Mouse (Mus musculus) forebrain, embryonic 12.5 days (tissue): ENCODE results near the gene Brip1. TPM values are rescaled to one million over a fixed set of nuclear protein-coding genes. Genes with fewer than 3 reads are reported as not detected.

Experiments
- ATAC-seq: fragments of 200-750 bp; cut with Nextera tagmentation; 2 replicates; pipeline ENCODE4 v1.8.0; 2017; ENCODE audit warnings: moderate TSS enrichment; ENCODE audit not compliant: low FRiP score
- H3K27ac ChIP-seq: fragments of 300-500 bp; sonication (generic); 2 replicates; pipeline ENCODE4 v1.5.1; 2016; ENCODE audit warnings: mild to moderate bottlenecking
- H3K27me3 ChIP-seq: fragments of 300-500 bp; sonication (generic); 2 replicates; pipeline ENCODE4 v1.6.1; 2016; ENCODE audit warnings: mild to moderate bottlenecking
- H3K36me3 ChIP-seq: fragments of 300-500 bp; sonication (generic); replicated peaks from 2 replicates; pipeline ENCODE4 v1.6.1; 2016; ENCODE audit warnings: mild to moderate bottlenecking
- H3K4me1 ChIP-seq: fragments of 300-500 bp; sonication (generic); 2 replicates; pipeline ENCODE4 v1.6.1; 2016
- H3K4me2 ChIP-seq: fragments of 300-500 bp; sonication (generic); 2 replicates; pipeline ENCODE4 v1.6.1; 2016; ENCODE audit warnings: mild to moderate bottlenecking, moderate library complexity
- H3K4me3 ChIP-seq: fragments of 300-500 bp; sonication (generic); replicated peaks from 2 replicates; pipeline ENCODE4 v1.5.1; 2016; ENCODE audit warnings: mild to moderate bottlenecking
- H3K9ac ChIP-seq: fragments of 300-500 bp; sonication (generic); 2 replicates; pipeline ENCODE4 v1.6.1; 2016; ENCODE audit warnings: mild to moderate bottlenecking
- H3K9me3 ChIP-seq: fragments of 300-500 bp; sonication (generic); 2 replicates; pipeline ENCODE4 v1.6.1; 2016
- WGBS: fragments of 180-500 bp; shearing (Covaris S2); methylation state at CpG from one replicate; pipeline ENCODE4 v1.1.7; 2016; 5-methylcytosine and 5-hydroxymethylcytosine counted together
- polyA plus RNA-seq: library from polyadenylated mRNA; unstranded; fragments of >200 nt; fragmentation: Nextera tagmentation; extraction: Ambion mirVana; gene quantifications from 2 replicates; pipeline ENCODE4 v1.2.1, GENCODE M21; 2016

The Brip1 gene
- polyA plus RNA-seq, 1 experiment from 2014 or later = 9.3 TPM

DNA sequence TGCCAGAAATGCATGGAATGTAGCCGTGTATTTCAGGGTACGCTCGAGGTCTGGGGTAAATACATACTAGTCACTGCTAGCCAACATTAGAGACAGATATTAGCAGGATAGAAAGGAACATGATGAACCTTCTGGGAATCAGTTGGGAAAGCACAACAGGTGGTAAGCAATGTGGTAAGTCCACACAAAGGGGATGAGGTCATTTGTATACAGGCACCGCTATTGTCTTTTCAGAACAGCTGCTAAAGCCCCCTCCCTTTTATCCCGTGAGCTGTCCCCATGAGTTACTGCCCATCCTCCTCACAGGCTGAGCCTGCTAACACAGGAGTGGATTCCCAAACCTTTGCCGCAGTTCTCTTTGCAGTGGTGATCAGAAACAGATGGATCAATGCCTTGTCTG lies 149.6 kb downstream of the Brip1 start:
- Histone ChIP-seq H3K4me1 (peaks cover 7% of the 10 kb centered on the region), H3K4me2 (no peak overlapping the region), H3K9me3 (no peaks in the 10 kb centered on the region), H3K27me3 (no peaks in the 10 kb centered on the region), H3K36me3 (no peaks in the 10 kb centered on the region), H3K4me3 (no peak overlapping the region), H3K27ac (no peak overlapping the region), H3K9ac (no peak overlapping the region)
- WGBS = 15% methylated on average over 6 of the region's 6 CpGs
- no peak for ATAC-seq

DNA sequence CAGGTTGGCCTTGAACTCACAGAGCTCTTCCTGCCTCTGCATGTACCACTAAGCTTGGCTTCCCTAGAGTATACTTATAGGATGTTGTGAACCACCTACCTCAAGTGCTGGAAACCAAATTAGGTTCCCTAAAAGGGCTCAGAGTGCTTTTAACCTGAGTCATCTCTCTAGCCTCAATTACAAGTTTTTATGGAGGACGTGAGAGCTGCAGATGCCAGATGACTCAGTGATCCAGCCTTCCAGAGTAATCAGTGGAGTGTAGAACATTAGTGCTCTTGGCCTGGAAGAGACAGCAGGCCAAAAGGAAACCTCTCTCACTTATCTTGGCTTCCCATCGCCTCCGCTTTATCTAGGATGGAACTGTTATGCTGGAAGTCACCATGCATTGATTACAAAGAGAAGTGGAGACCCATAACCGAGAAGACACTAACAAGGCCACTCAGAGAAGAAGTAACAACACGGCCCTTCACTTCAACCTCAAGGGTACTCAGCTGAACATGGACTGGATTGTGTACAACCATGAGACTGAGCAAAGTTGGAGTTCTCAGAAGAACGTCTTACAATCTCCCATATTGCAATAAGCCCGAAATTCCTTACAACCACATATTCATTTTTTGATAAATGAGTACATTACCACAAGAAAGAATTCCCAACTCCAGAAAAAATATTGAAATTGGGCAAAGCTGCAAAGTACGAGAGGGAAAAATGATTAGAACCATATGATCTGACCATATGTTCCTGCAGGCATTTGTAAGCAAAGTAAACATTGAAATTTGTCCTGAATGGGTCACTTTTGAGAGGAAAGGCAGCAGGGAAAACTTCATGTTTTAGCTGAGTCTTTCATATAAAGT lies 150.3 kb downstream of the Brip1 start:
- no peak overlapping the region for H3K4me3 ChIP-seq
- H3K9me3 ChIP-seq = no peaks in the 10 kb centered on the region
- no peak overlapping the region for H3K27ac ChIP-seq
- H3K4me2 ChIP-seq = no peak overlapping the region
- H3K4me1 ChIP-seq = peaks cover 7% of the 10 kb centered on the region
- no peak overlapping the region for H3K9ac ChIP-seq
- 82% methylated on average over 8 of the region's 8 CpGs for WGBS
- H3K36me3 ChIP-seq = no peaks in the 10 kb centered on the region
- H3K27me3 ChIP-seq = no peaks in the 10 kb centered on the region
- ATAC-seq = no peak

DNA sequence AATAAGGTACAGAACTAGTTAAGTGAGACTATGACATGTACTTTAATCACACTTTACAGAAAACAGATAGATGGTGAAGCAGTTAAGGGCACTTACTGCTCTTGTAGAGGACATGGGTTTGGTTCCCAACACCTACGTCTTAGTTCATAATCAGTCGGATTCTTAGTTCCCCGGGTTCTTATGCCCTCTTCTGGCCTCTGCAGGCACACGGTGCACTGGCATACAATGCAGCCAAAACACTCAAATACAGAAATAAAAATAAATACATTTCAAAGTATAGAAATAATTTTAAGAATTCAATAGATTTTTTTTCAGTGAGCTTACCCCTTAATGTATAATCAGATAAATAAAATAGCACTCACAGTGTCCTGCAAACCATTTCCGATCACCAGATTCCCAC lies 161.0 kb downstream of the Brip1 start:
- peaks cover 8% of the 10 kb centered on the region; the same call in 1 of the 2 replicates for H3K4me1 ChIP-seq
- no peak overlapping the region for H3K9ac ChIP-seq
- no peak for ATAC-seq
- H3K9me3 ChIP-seq = no peaks in the 10 kb centered on the region
- no peaks in the 10 kb centered on the region for H3K36me3 ChIP-seq
- H3K4me3 ChIP-seq = no peak overlapping the region
- H3K4me2 ChIP-seq = 0 out of 2 replicates have a peak overlapping the region, but pooled peaks have one; percentile 27
- 70% methylated on average over 5 of the region's 5 CpGs for WGBS
- H3K27me3 ChIP-seq = peaks cover 7% of the 10 kb centered on the region; the same call in 1 of the 2 replicates
- H3K27ac ChIP-seq = peak overlapping the region; percentile 79

DNA sequence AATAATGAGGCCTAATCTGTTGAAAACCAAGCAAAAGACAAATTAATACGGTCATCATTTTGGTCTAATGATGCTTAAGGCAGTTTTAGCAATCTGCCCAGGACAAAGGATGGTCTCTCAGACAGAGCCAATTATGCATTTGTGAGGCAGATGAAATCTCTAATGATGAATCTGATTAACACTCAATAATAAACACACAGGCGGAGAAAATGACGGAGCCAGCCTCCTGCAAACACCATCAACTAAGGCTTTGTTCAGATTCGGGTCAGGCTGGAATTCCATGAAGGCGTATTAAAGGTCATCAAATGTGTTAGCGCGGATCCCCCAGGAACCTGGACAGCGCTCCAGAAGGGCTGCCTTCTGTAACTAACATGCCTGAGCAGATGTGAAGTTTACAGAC lies 161.6 kb downstream of the Brip1 start:
- Histone ChIP-seq H3K27ac (peak overlapping the region; percentile 79), H3K9ac (no peak overlapping the region), H3K4me2 (peak overlapping the region; percentile 27), H3K4me1 (peaks cover 8% of the 10 kb centered on the region; the same call in 1 of the 2 replicates), H3K9me3 (no peaks in the 10 kb centered on the region), H3K27me3 (peaks cover 7% of the 10 kb centered on the region; the same call in 1 of the 2 replicates), H3K4me3 (no peak overlapping the region), H3K36me3 (no peaks in the 10 kb centered on the region)
- 21% methylated on average over 8 of the region's 8 CpGs for WGBS
- ATAC-seq = peak; percentile 75

DNA sequence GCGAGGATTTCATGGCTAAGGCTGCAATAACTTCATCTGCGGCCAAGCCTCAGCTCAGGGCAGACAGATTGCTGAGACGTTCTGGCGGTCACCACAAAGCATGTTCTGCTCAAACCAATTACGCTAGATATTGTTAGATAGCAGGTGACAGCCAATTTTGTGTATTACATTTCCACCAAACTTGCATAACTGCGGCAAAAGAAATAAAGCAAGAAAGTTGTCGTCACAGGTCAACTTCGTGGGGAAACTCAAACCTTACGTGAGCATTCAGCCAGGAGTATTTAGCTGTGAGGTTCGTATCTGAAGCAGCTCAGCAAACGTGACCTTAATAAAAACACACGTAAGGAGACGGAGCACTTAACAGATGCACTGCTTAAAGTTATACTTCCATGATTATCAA lies 162.3 kb downstream of the Brip1 start:
- Histone ChIP-seq H3K4me1 (peaks cover 8% of the 10 kb centered on the region; the same call in 1 of the 2 replicates), H3K4me2 (no peak overlapping the region), H3K36me3 (no peaks in the 10 kb centered on the region), H3K27ac (peak overlapping the region; percentile 79), H3K27me3 (peaks cover 7% of the 10 kb centered on the region; the same call in 1 of the 2 replicates), H3K9me3 (no peaks in the 10 kb centered on the region), H3K9ac (no peak overlapping the region), H3K4me3 (no peak overlapping the region)
- 71% methylated on average over 13 of the region's 13 CpGs for WGBS
- ATAC-seq = no peak

DNA sequence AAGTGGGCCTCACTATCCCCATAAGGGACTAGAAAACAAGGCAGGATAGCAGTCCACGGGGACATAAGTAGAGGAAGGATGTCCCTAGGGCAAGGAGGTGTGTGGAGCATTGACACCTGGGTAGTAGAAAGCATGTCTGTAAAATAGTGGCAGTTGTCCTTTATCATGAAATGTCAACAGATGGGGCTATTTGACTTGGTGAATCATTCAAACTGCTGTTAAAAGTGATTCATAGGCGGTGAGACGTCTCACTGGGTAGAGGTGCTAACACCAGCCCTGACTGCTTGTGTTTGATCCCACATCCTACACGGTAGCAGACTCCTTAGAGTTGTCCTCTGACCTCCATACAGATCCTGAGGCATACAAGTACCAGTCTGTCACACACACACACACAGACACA lies 168.1 kb downstream of the Brip1 start:
- WGBS = 75% methylated on average over 4 of the region's 4 CpGs
- ATAC-seq = no peak
- H3K9ac ChIP-seq = no peak overlapping the region

DNA sequence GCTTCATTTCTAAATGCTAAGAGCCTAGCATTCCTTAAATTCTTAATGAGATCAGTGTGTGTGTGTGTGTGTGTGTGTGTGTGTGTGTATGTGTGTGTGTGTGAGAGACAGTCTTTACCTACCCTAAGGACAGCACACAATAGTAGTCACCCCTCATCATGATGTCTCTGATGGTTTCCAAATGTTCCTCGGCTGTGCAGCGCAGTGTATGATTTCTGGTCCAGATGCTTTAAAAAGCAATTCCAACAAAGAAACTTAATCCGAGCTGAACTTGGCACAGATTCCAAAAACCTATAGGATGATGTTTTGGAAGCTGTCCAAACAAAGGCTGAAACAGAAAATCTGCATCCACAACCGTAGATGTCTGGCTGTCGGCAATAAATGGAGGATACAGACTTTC lies 173.0 kb downstream of the Brip1 start:
- no peaks in the 10 kb centered on the region for H3K9me3 ChIP-seq
- ATAC-seq = no peak
- no peak overlapping the region for H3K4me2 ChIP-seq
- H3K4me3 ChIP-seq = no peak overlapping the region
- no peak overlapping the region for H3K27ac ChIP-seq
- H3K9ac ChIP-seq = no peak overlapping the region
- WGBS = 42% methylated on average over 5 of the region's 5 CpGs
- H3K36me3 ChIP-seq = no peaks in the 10 kb centered on the region
- peaks cover 13% of the 10 kb centered on the region; the same call in 1 of the 2 replicates for H3K4me1 ChIP-seq
- 0 out of 2 replicates have a peak, but pooled peaks cover 6% of the 10 kb centered on the region for H3K27me3 ChIP-seq

More for the DNA sequence above, 168.1 kb downstream of the Brip1 start:
- H3K4me2 ChIP-seq = no peak overlapping the region
- H3K27ac ChIP-seq = no peak overlapping the region
- H3K4me1 ChIP-seq = no peaks in the 10 kb centered on the region
- peaks cover 13% of the 10 kb centered on the region; the same call in 1 of the 2 replicates for H3K27me3 ChIP-seq
- no peaks in the 10 kb centered on the region for H3K9me3 ChIP-seq
- H3K36me3 ChIP-seq = no peaks in the 10 kb centered on the region
- no peak overlapping the region for H3K4me3 ChIP-seq

DNA sequence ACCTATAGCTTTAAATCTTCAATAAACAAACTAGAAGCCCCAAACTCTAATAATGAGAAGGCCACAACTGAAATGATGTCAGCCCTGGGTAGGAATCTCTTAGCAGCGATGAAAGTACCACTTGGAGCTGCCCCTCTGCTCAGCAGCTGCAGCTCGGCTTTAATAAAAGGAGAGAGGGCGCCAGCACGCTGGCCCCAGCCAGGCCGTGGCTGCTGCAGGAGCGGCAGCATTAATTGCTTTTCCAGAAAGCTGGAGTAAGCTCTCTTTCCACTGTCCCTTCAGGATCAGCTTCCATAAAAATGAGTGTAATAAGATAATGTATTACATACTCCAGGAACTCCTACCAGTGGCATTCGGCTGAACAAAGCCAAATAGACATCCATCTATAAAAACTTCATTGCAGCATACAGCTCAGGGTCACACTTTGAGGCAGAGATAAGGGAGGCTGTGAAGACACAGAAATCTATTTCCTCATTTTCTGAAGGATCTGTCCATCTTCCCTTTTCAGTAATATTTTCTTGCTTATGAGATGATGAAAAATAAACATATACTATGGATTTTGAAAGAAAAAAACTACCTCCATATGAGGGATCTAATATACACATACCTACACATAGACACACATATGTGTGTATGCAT lies 174.3 kb downstream of the Brip1 start:
- Histone ChIP-seq H3K27me3 (no peaks in the 10 kb centered on the region), H3K4me3 (no peak overlapping the region), H3K36me3 (no peaks in the 10 kb centered on the region), H3K9me3 (no peaks in the 10 kb centered on the region), H3K4me2 (no peak overlapping the region), H3K27ac (no peak overlapping the region), H3K9ac (no peak overlapping the region), H3K4me1 (peaks cover 13% of the 10 kb centered on the region; the same call in 1 of the 2 replicates)
- no peak for ATAC-seq
- WGBS = 14% methylated on average over 7 of the region's 7 CpGs

DNA sequence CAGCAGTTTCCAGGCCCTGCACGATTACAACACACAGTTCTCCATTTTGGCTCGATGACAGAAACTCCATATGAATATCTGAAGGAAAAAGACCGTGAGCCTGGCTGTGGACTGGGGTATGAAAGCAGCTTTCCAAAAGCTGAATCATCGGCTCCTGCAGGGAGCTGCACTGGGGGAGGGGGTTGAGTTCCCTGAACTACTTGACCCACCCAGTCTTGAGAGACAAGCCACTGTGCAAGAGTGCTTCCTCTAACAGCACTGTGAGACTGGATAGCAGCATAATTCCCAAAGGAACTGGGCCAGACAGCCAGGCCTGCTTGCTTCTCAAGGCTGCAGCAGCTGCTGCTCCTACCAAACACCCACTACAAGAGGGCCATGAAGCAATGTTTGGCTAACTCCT lies 178.6 kb downstream of the Brip1 start:
- Histone ChIP-seq H3K36me3 (no peaks in the 10 kb centered on the region), H3K4me3 (no peak overlapping the region), H3K27me3 (0 out of 2 replicates have a peak, but pooled peaks cover 3% of the 10 kb centered on the region), H3K27ac (no peak overlapping the region), H3K4me1 (peaks cover 13% of the 10 kb centered on the region; the same call in 1 of the 2 replicates), H3K9me3 (no peaks in the 10 kb centered on the region), H3K4me2 (no peak overlapping the region), H3K9ac (no peak overlapping the region)
- no peak for ATAC-seq
- 74% methylated on average over 4 of the region's 4 CpGs for WGBS

DNA sequence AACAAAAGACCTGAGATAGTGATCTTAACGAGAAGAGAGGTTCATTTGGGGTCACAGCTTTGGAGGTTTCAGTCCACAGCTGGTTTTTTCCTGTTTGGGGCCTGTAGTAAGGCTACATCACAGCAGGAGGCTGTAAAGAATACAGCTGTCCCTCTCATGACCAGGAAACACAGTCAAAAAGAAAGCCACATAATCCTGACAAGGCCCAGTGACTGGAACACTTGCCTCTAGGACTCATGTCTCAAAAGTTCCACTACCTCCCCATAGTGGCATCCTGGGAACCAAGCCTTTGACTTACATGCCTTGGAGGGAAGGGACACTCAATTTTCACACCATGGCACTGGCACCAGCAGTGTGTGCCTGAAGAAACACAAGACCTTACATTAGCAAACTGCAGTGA lies 181.0 kb downstream of the Brip1 start:
- WGBS = 50% methylated on average over 1 of the region's 1 CpGs
- Histone ChIP-seq H3K27me3 (0 out of 2 replicates have a peak, but pooled peaks cover 3% of the 10 kb centered on the region), H3K4me3 (no peak overlapping the region), H3K36me3 (no peaks in the 10 kb centered on the region), H3K9ac (no peak overlapping the region), H3K9me3 (no peaks in the 10 kb centered on the region), H3K27ac (no peak overlapping the region), H3K4me1 (peaks cover 1% of the 10 kb centered on the region; the same call in 1 of the 2 replicates), H3K4me2 (no peak overlapping the region)
- no peak for ATAC-seq

DNA sequence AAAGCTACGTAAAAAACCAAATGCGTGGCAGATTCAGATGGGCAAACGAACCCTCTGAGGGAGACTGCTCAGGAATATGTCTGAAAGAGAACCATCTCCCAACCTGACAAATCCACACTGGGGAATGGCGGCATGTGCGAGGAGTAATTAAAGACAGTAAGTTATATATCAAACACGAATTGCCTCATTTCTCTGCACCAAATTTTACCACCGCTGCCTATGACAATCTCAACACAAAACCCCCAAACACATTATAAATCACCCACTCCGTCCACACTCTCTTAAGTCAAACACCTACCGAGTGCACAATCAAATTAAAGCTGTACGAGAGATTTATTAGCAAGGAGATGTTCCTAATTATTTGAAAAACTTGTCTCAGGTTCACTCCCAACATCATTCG lies 184.8 kb downstream of the Brip1 start:
- 91% methylated on average over 11 of the region's 11 CpGs for WGBS
- Histone ChIP-seq H3K4me1 (no peaks in the 10 kb centered on the region), H3K4me2 (no peak overlapping the region), H3K9ac (no peak overlapping the region), H3K27me3 (0 out of 2 replicates have a peak, but pooled peaks cover 2% of the 10 kb centered on the region), H3K27ac (no peak overlapping the region), H3K36me3 (no peaks in the 10 kb centered on the region), H3K4me3 (no peak overlapping the region), H3K9me3 (no peaks in the 10 kb centered on the region)
- no peak for ATAC-seq

DNA sequence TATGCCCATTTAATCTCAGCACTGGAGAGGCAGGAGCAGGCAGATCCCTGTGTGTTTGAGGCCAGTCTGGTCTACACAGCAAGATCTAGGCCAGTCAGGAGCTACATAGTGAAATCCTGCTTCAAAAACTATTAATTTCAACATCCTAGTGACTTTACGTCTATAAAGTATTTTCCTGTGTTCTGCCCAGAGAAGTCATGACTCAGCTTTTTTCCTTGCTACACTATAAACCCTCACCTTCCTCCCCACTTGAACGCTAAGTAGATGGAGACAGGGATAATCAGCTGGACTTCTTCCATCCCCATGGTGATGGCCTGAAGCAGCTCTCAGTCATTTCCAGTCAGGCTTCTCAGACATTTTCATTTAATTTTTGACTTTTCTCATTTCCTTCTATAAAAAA lies 187.9 kb downstream of the Brip1 start:
- no peak for ATAC-seq
- no peak overlapping the region for H3K9ac ChIP-seq
- no peak overlapping the region for H3K4me3 ChIP-seq
- WGBS = 84% methylated on average over 2 of the region's 2 CpGs
- 0 out of 2 replicates have a peak, but pooled peaks cover 3% of the 10 kb centered on the region for H3K27me3 ChIP-seq
- H3K4me2 ChIP-seq = no peak overlapping the region
- no peak overlapping the region for H3K27ac ChIP-seq
- H3K36me3 ChIP-seq = no peaks in the 10 kb centered on the region
- no peaks in the 10 kb centered on the region for H3K4me1 ChIP-seq
- H3K9me3 ChIP-seq = no peaks in the 10 kb centered on the region
